Mouse (Mus musculus) liver, adult 2 months (tissue): Measurements from ENCODE around the gene Dcst1. TPM values are rescaled to one million over a fixed set of nuclear protein-coding genes. Genes with fewer than 3 reads are reported as not detected.

Experiments used
- DNase-seq: peaks from one replicate; pipeline ENCODE4 v3.0.0-alpha.2; 2011; ENCODE audit warnings: low read depth, low spot score; ENCODE audit errors: extremely low read depth
- H3K27ac ChIP-seq: fragments of 200-500 bp; replicated peaks from 2 replicates; pipeline ENCODE4 v1.5.1; 2012; ENCODE audit warnings: low read depth, mild to moderate bottlenecking, control low read depth, inconsistent platforms, low read length; ENCODE audit not compliant: insufficient read depth
- H3K27me3 ChIP-seq: fragments of 200-500 bp; 2 replicates; pipeline ENCODE4 v1.6.1; 2012; ENCODE audit warnings: mild to moderate bottlenecking, moderate library complexity, low read length, inconsistent platforms; ENCODE audit not compliant: control insufficient read depth, insufficient read depth
- H3K36me3 ChIP-seq: fragments of 200-500 bp; 2 replicates; pipeline ENCODE4 v1.6.1; 2012; ENCODE audit warnings: low read length, inconsistent platforms; ENCODE audit not compliant: control insufficient read depth, insufficient read depth
- H3K4me1 ChIP-seq: fragments of 200-500 bp; 2 replicates; pipeline ENCODE4 v1.6.1; 2011; ENCODE audit warnings: low read length; ENCODE audit not compliant: control insufficient read depth, insufficient read depth
- H3K4me3 ChIP-seq: fragments of 200-500 bp; 2 replicates; pipeline ENCODE4 v1.5.1; 2011; ENCODE audit warnings: low read depth, mild to moderate bottlenecking, control low read depth, low read length, moderate library complexity; ENCODE audit not compliant: insufficient read depth
- H3K79me2 ChIP-seq: fragments of 200-500 bp; 2 replicates; pipeline ENCODE4 v1.6.1; 2012; ENCODE audit warnings: inconsistent platforms, mild to moderate bottlenecking, low read length, moderate library complexity; ENCODE audit not compliant: control insufficient read depth, insufficient read depth
- H3K9ac ChIP-seq: fragments of 200-500 bp; 2 replicates; pipeline ENCODE4 v1.6.1; 2012; ENCODE audit warnings: low read depth, mild to moderate bottlenecking, control low read depth, inconsistent platforms, low read length
- CTCF ChIP-seq: fragments of 200-500 bp; IDR thresholded peaks from 2 replicates; pipeline ENCODE4 v1.5.1; 2011; ENCODE audit warnings: low read depth, low read length, control low read depth
- POLR2A ChIP-seq: fragments of 200-500 bp; IDR thresholded peaks from 2 replicates; pipeline ENCODE4 v1.6.1; 2011; ENCODE audit warnings: low read length, control low read depth; ENCODE audit not compliant: insufficient read depth; ENCODE audit errors: extremely low read depth
- WGBS: fragments of 180-500 bp; shearing (Covaris S2); methylation state at CpG from one replicate; pipeline ENCODE4 v1.1.7; 2018; 5-methylcytosine and 5-hydroxymethylcytosine counted together
- polyA plus RNA-seq: library from polyadenylated mRNA; depleted of rRNA; stranded (reverse); fragments of >200 nt; gene quantifications from 2 replicates; pipeline ENCODE4 v1.2.3, GENCODE M21; 2012
- total RNA-seq: library from RNA; depleted of rRNA; stranded (reverse); fragments of >200 nt; gene quantifications from 2 replicates; pipeline ENCODE4 v1.2.3, GENCODE M21; 2014

The Dcst1 gene
- total and polyA plus RNA-seq, 2 experiments, result 0.04 TPM; not detected in 1

DNA sequence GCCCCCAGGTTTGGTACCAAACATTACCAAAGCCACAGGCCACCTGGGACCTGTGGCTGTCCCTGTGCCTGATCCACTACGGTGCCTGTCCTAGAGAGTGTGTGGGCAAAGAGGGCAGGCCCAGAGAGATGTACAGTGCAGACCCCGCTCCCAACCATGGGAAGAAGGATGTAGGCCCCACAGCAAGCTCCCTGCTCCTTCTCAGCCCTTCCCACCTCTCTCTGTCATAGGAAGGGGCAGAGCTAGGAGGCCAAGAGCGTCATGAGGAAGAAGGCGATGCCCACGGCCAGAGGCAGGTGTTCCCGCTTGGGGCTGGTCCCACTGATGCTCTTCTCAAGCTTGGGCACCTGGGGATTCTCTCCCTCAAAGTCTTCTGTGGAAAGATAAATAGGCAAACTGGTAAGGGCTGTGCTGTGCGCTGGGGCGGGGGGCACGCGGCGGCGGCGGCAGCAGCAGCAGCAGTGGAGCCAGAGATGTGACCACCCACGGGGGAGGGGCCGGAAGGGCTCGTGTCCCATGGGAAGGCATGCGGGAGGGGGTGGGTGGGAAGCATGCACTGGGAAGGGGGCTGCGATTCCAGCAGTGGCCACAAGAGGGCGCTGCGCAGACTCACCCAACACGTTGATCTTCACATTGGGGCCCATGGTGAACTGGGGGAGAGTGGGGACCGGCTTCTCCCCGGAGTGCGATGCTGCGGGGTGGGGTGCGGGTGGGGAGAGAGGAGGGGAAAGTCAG lies 49.7 kb downstream of the Dcst1 start:
- Histone ChIP-seq H3K4me3 (no peak overlapping the region), H3K27me3 (peaks cover 18% of the 10 kb centered on the region), H3K4me1 (peaks cover 5% of the 10 kb centered on the region; the same call in 1 of the 2 replicates), H3K9ac (no peak overlapping the region), H3K79me2 (no peaks in the 10 kb centered on the region), H3K36me3 (no peaks in the 10 kb centered on the region), H3K27ac (no peak overlapping the region)
- no peak for TF ChIP-seq POLR2A
- TF ChIP-seq CTCF, result peak; percentile 91
- WGBS, result 11% methylated on average over 26 of the region's 26 CpGs
- no peak for DNase-seq

DNA sequence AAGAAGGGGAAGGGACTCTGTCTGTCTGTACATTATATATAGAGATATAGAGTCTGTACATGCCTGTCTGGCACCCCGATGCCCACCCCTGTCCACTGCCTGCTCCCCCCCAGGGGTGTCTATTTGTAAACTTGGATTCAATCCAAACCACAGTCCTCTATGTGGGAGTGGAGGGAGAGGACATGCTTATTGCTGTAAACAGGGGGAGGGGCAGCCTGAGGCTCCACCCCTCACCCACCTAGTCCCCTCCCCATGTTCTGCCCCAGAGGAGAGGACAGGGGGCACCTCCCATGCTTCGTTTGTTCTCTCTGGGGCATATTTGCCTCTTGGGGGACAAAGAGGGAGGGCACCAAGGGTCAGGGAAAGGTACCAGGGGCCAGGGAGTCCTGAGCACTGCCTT lies 50.3 kb downstream of the Dcst1 start:
- H3K4me1 ChIP-seq, result peaks cover 5% of the 10 kb centered on the region; the same call in 1 of the 2 replicates
- no peak overlapping the region for H3K4me3 ChIP-seq
- H3K79me2 ChIP-seq, result no peaks in the 10 kb centered on the region
- H3K36me3 ChIP-seq, result no peaks in the 10 kb centered on the region
- DNase-seq, result no peak
- H3K27ac ChIP-seq, result no peak overlapping the region
- WGBS, result 67% methylated on average over 2 of the region's 2 CpGs
- H3K9ac ChIP-seq, result no peak overlapping the region
- peaks cover 15% of the 10 kb centered on the region for H3K27me3 ChIP-seq
- no peak for TF ChIP-seq CTCF
- TF ChIP-seq POLR2A, result no peak

DNA sequence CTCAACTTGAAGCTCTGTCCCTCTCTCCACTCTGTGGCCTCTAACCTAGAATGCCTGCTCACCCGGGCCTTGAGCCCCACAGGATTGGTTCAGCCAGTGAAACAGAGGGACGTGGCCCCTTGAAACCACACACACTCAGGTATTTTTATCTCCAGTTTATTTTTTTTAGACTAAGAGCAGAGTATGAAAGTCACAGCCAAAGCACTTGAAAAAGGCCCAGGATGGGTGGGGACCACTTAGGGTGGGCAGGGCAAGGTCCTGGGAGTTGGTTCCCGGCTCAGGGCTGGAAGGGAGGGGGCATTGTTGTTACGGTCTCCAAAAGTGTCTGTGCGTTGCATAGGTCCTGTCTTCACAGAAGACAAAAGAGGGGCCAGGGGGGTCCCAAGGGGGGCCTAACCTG lies 50.7 kb downstream of the Dcst1 start:
- DNase-seq, result no peak
- no peak for TF ChIP-seq CTCF
- no peak for TF ChIP-seq POLR2A
- H3K27me3 ChIP-seq, result peaks cover 10% of the 10 kb centered on the region
- no peaks in the 10 kb centered on the region for H3K79me2 ChIP-seq
- H3K27ac ChIP-seq, result no peak overlapping the region
- no peaks in the 10 kb centered on the region for H3K36me3 ChIP-seq
- H3K9ac ChIP-seq, result no peak overlapping the region
- H3K4me3 ChIP-seq, result no peak overlapping the region
- WGBS, result 86% methylated on average over 5 of the region's 5 CpGs
- H3K4me1 ChIP-seq, result peaks cover 4% of the 10 kb centered on the region; the same call in 1 of the 2 replicates

DNA sequence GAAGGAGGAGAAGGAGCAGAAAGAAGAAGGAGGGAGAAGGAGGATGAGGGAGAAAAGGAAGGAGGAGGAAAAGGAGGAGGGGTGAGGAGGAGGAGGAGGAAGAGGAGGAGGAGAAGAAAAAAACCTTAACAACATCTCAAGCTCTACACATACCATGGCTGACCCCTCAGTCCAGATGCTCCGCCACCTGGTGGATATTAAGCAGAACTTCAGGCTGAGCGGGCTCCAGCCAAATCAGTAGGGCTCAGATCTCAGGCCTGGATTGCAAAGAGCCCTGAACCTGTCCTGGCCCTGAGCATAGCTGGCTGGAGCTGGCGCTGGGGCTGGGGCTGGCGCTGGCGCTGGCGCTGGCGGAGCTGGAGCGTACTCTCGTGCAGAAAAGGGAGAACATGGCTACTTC lies 57.0 kb downstream of the Dcst1 start:
- H3K4me1 ChIP-seq, result peaks cover 27% of the 10 kb centered on the region
- H3K27me3 ChIP-seq, result no peaks in the 10 kb centered on the region
- H3K4me3 ChIP-seq, result no peak overlapping the region
- peak; percentile 82 for DNase-seq
- no peaks in the 10 kb centered on the region for H3K36me3 ChIP-seq
- H3K79me2 ChIP-seq, result no peaks in the 10 kb centered on the region; the same call in 1 of the 2 replicates
- TF ChIP-seq CTCF (peak; percentile 91), POLR2A (no peak)
- 0 out of 2 replicates have a peak overlapping the region, but pooled peaks have one; percentile 7 for H3K9ac ChIP-seq
- 4% methylated on average over 9 of the region's 9 CpGs for WGBS
- H3K27ac ChIP-seq, result no peak overlapping the region

DNA sequence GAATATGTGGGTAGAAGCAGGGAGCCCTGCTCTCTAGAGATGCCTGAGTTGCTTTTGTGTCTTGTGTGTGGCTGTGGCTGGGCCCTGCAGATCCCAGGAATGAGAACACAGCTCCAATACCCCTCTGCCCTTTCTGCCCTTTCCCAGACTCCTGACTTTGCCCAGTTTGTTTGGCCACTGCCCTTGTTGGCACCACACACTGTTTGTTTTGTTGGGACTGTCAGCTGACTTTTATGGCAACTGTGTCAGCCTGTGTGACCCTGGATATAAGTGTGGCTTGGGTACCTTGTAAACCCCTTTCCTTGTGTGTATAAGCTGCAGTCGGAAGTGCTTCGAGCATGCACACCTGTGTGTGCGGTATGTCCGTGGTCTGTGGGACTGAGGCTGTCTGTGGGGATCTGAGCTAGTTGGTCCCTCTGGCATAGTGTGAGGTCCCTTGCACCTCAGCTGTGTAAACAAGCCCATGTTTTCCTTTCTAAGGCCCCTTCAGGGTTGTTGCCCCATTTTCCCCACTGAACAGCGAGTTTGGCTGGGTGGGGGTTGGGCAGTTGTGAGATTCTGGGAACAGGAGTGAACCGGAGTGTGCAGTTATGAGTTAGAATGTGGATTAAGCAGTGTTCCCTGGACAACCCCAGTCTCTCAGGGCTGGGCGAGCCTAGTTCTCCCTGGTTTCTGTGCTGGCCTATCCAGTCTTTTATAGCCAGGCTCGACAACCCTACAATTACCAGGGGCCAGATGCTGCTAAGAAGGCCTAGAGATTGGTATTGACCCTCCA lies 59.3 kb downstream of the Dcst1 start:
- TF ChIP-seq POLR2A (0 out of 2 replicates have a peak, but pooled peaks have one; percentile 29), CTCF (no peak)
- H3K4me1 ChIP-seq, result peaks cover 30% of the 10 kb centered on the region
- no peaks in the 10 kb centered on the region for H3K27me3 ChIP-seq
- H3K36me3 ChIP-seq, result no peaks in the 10 kb centered on the region
- peak; percentile 98 for DNase-seq
- H3K79me2 ChIP-seq, result no peaks in the 10 kb centered on the region; the same call in 1 of the 2 replicates
- no peak overlapping the region for H3K4me3 ChIP-seq
- peak overlapping the region; percentile 98 for H3K27ac ChIP-seq
- WGBS, result 21% methylated on average over 8 of the region's 8 CpGs
- peak overlapping the region; percentile 68 for H3K9ac ChIP-seq
